Mouse (Mus musculus) ZHBTc4 (cell line): ENCODE measurements around the gene Sorbs2.

Experiments
- DNase-seq: peaks from one replicate; pipeline ENCODE4 v3.0.0-alpha.2; 2011; ENCODE audit warnings: low read depth, low spot score

Gene Sorbs2

DNA sequence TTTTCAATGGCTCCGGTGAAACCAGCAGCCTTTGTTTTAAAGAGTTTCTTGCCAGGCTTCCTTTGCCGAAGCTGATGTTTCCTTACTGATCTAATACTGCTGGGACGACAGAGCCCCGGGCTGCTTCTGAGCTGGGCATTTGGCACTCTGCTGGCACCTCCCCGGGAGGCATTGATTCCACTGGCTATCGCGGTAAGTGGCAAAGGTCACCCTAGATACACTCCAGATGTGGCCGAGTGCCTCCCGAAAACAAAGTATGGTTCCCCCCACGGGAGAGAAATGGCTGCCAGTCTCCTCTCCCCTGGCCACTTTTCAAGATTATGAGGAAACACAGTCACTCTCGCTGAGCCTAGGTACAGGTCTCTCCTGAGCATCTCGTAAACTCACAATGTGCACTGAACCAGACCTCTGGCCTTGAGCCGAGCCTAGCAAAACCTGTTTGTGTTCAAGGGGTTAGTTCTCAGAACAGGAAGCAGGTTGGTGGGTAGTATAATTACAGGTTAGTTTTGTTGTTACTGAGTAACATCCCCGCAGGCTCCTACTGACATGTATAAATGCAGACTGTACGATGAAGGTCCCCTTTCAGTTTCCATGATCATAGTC is 114.1 kb downstream of the Sorbs2 start:
- no peak for DNase-seq

DNA sequence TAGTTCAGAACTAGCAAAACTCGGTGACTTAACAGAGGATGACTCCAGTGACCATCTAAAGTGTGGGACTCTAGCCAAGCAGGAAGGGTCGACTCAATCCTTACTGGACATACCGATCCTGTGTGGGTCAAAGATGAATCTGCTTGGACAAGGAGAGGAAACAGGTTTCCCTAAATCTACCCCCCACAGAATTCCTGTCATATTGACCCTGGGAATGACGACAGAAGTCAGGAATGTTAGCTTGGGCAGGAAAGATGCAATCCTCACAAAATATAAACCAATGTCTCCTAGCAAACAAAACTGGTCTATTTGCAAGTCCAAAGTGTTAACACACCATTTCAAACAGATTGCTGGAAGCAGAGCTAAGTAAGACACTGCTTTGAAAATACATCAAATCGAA is 118.8 kb downstream of the Sorbs2 start:
- no peak for DNase-seq

DNA sequence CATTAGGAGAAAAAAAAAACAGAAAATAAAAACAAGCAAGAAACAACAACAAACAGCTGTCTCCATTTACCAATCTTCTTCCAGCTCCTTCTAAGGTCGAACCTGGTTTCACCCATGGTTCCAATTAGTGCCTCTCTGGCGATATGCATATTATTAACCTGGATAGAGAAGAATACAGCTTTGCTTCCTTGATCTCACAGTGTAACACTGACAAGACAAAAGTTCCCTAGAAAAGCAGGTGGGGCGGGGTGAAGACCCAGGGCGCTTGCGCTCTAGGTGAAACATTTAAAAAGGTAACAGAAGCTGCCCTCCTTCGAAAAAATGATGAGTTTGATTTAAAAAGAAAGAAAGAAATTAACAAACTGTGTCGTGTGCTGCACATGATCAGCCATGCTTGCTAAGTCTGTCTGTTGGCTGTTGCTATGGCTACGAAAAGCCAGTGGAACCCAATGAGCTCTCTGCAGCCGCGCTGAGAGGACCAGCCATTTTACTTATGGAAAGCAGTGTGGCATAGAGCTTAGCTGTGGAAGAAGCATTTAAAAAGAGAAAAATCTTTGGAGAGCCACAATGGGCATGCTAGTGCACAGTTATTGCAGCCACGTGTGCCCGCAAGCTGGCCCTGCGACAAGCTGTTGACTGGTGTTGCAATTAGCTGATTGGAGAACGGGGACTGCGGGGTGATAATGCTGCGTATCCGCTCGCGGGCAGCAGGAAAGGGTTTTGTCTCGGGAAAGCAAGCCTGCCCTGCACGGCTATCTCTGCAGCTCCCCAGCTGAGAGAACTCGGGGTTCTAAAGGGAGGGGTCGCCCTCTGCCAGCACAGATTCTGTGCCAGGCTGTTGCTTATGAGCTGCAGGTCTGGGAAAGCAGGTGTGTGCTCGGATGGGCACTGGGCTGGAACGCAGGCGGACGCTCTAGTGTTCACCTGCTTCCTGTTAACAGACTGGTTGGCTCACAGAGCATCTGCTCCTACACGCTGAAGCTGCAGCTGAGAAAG is 120.0 kb downstream of the Sorbs2 start:
- DNase-seq = peak; percentile 84

DNA sequence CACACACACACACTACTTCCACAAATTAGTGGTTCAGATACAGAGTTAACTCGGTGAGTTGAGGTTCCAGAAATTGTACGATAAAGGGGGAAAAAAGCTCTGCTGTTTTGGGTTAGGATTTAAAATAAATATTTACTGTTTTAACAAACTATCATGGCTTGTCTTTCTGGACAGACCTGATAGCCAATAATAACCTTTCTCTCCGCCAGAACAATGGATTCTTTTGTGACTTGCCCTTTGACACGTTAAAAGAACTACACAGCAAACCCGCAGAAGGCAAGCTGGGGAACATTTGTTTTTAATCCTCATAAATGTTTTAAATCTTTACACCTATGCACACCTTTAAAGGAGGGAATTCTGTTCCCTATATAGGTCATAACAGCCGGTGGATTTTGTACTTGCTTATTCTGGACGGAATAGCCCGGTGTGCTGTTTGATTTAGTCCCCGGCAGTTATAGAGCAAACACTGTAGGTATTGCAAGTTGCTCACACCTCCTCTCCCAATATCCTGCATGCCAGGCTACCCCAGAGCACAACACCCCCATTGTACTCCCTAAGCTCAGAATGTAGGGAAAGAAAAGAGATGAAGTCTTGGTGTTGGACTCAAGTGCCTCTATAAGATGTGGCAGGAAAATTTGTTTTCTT is 121.0 kb downstream of the Sorbs2 start:
- DNase-seq = no peak

DNA sequence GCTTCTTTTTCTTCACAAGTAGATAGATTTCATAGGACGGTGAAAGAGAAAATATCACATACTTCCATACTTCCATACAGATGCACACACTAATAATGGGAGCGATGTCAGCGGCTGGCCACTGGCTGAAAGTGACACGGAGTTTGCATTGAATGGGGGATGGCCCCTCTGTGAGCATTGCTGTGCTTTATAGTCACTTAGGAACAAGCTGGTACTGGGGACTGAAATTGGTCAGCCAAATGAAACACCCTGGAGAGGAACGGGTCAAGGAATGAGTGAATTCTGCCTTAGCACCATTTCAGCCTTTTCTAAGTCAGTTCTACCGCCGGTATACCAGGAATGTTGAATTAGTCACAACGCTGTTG is 121.5 kb downstream of the Sorbs2 start:
- DNase-seq = no peak

DNA sequence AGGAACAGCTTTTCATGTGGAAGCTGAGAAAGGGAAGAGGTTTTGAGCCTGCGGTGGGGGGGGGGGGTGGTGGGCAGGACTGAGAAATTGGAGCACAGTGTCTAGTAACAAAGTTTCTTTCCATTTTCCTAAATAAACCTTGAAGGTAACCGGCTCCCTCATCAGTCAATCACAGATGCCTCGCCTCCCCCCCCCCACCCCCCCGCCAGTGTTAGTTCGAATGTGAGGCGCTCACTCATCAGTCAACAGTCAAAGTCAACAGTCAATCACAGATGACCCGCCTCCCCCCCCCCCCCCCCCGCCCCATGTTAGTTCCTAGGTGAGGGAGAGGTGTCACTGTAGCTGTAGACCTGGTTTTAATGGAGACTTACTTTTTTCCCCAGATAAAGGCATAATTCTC is 123.4 kb downstream of the Sorbs2 start:
- no peak for DNase-seq

DNA sequence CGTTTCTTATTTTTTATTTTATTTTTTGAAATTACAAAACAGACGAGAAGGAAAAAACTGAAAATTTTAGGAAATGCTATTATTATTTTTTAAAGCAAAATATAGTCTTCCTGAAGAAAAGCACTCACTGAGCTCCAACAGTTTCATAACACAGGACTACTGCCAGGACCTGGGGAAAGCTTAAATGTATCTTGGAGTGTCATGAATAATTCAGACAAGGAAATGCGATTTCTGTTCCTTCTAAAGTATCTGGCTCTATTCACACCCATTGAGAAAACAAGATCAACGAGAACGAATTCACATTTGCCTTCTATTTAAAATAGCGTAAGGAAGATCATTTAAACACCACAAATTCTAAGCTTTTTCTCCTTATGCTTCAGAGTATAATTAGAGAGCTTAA is 127.6 kb downstream of the Sorbs2 start:
- no peak for DNase-seq

DNA sequence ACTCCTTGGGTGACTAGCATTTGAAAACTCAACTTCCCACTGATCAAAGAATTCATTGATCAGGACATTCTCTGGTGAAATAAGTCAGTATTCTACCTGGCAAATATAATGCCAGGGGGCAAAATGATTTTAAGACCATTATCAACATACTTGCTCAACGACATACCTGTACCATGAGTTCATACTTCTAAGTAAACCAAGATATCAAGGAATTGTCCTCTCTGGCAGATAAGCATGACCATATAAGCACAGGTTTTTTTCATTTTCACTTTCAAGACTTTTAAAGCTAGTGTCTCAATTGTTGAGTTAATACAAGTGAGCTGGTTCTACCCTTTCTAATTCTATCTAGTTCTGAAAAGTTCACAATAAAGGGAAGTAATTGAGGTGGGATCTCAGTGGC is 130.2 kb downstream of the Sorbs2 start:
- DNase-seq = no peak

DNA sequence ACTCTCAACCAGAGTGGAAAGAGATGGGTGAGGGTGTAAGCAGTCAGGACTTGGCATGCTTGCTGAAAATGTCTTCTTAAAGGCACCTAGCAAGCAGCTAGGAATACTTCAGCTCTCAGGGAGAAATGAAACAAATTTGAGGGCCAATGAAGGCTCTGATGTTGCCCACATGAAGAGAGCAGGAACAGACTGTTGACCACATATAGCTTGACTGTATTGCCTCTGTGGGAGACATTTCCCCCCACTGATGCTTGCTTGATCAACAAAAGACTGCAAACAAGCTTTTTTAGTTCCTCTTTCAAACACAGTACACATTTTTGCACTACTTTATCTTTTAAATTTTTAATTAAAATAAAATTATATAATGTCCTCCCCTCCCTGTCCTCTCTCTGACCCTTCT is 131.9 kb downstream of the Sorbs2 start:
- no peak for DNase-seq

DNA sequence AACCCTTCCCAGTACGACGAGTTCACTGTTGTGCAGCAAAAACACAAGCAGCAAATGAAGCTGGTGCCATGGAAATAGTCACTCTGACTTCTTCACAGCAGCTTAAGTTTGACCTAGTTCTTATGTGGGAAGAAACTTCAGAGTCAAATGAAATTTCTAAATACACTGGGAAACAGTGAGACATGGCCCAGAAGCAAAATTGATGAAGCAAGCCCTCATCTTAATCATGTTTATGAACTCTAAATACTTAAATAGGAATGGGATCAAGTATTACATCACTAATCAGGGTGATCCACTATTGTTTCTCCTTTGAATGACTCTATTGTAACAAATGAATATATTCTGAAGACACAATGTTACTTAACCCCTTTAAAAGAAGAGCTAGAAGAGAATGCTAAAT is 137.1 kb downstream of the Sorbs2 start:
- no peak for DNase-seq

DNA sequence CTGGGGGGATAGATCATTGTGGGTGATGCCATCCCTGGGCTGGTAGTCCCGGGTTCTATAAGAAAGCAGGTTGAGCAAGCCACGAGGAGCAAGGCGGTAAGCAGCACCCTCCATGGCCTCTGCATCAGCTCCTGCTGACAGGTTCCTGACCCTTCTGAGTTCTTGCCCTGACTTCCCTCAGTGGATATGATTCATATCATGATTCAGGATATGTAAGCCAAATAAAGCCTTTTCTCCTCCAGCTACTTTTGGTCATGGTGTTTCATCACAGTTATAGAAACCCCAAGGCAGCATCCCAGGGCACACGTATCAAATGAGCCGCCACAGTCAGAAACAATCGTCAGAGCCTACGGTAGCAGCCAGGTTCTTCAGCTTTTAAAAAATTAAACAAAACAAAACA is 141.5 kb downstream of the Sorbs2 start:
- DNase-seq = no peak

DNA sequence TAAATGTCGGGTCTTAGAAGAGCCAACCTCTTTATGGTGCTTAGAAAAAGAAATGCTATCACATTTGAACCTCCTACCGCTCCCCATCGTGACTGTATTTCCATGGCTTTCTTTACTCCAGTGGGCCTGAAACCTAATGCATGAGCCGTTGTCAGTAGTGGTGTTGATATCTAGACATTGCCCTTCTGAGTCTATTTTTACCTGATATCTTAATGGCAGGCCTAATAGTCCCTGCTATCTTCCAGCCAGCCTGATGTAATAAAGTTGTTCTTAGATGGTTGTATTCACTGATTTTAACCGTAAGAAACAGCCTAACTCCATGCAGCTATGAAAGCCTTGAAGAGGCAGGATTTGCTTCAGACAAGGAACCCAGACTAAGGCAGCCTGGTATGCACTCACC is 142.4 kb downstream of the Sorbs2 start:
- no peak for DNase-seq

DNA sequence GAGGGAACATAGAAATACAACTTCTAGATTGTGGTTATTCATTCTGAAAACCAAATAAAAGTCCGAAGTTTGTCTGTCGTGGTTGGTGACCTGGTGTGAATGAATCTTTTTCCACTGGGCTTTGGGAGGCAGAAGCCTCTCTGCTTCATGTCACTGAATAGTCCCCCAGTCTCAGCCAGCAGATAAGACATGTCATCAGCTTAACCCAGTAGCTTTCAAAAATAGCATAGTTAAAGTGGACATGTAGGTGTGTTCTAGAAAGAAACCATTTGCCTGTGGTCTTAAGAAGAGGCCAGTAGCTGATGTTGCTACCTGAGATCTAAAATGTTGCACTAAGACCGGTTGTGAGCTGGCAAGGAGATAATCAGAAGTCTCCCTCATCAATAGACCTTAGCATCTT is 150.4 kb downstream of the Sorbs2 start:
- DNase-seq = no peak

DNA sequence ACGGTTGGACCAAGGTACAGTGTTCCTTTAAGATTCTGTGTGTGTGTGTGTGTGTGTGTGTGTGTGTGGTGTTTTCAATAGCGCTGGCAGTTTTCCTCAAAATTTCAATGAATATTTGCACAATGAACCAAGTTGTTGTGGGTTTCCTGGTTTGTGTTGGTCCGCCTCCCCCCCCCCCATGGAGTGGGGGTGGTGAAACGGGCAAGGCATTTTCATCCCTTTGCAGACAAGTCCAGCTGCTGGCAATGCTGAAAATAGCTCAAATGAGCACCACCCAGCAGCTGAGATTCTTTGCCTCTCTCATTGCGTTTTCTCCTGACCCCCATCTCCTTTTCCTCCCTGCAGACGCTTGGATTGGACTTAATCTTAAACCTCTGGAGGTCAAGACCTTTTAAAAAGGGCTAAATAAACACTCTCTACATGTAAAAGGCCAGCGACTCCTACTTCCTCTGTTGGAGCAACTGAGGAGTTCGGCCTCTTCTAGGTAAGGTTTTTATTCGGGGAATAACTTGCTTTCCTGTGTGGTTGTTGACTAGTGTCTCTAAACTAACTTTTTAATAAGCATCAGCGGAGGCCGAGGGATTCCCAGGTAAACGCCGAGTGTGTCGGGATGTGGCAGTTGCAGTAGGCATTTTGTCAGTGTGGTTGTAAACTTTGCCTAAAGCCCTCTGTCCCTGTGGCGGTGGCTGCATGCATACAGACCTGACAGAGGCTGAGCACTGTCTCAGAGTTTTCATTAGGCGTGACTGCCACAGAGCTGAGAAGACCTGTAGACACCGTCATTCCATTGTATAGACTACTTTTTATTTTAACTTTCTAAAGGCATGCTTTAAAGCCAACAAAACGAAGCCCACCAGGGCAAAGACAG is 151.1 kb downstream of the Sorbs2 start:
- DNase-seq = no peak

DNA sequence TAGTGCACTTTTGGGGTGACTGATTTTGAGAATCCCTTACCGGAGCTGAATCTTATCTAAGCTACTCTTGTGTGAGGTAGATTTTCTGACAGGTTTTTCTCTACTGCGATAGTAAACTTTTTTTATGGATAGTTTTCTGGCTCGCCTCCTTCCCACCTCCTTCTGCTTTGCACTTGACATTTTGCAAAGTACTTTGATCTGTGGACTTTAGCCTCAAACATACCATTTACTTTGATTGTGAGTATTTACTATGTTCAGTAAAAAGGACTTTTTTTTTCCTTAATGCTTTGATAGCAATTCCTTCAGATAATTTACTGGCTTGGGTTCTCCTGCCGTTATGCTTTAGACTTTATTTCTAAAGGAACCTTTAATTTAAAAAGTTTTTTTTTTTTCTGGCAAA is 151.9 kb downstream of the Sorbs2 start:
- DNase-seq = no peak

DNA sequence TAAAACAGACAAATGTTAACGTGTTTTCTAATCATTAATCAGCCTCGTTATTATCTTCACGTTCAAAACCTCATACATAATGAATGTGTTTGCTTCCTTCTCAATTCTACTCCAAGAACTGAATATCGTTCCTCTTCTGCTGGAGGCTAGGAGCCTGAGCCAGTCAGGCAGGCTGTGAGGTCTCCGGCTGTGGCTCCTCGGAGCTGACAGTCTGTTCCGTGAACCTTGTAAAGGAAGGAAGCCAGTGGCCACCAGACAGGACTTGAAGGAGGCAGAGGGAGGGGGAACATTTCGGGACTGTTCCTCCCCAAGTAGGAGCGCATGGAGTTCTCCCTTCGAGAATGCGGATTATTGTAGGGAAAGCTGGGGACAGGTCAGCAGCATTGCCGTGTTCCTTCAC is 153.0 kb downstream of the Sorbs2 start:
- DNase-seq = no peak

DNA sequence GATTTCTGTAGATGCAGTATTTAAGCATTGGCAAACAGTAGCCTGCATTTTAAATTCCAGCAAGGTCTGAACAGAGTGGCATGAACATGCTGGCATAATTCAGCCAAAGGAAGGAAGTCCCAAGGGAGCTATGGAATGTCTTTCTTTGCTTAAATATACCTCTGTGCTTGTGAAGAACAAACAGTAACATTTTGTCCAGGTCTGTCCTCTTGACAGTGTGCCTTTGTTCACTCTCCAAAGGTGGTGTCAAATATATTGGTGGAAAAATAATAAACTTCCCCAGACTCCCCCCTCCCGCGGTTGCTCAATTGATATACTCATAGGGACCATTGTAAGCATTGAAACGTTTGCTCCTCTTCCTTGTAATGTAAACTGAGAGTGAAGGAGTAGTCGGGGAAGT is 154.0 kb downstream of the Sorbs2 start:
- DNase-seq = no peak

DNA sequence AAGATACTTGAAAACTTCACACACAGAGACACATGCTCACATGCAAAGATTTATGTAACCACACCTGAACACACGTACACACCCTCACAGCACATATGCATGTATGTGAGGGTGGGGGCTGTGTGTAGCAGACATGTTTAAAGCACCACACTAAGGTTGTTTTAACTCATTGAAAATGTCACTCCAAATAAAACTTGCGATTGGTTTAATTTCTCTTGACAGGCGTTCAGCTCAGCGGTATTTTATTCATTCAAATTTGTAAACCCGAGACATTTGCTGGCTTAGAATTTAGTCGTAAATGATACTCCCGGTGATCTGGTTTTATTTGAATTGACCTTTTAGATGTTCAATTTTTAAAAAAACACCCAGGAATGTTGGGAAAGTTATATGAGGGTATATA is 158.6 kb downstream of the Sorbs2 start:
- no peak for DNase-seq

DNA sequence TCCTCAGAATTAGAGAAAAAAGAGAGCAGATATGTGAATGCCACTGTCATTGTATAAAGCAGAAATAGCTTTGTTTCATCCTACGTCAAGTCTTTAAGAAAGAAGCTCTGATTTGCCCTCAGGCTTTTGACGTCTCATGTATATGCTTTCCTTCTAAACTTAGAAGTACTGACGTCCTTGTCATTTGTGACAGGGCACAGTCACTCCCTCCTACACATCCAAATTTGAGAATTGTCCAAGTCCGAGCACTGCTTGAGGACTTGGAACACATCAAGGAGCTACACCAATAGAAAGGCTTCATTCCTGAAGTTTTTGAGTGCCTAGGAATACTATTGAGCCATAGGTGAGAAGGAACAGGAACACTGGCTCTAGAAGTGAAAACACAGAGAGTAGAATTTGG is 165.6 kb downstream of the Sorbs2 start:
- DNase-seq = no peak

DNA sequence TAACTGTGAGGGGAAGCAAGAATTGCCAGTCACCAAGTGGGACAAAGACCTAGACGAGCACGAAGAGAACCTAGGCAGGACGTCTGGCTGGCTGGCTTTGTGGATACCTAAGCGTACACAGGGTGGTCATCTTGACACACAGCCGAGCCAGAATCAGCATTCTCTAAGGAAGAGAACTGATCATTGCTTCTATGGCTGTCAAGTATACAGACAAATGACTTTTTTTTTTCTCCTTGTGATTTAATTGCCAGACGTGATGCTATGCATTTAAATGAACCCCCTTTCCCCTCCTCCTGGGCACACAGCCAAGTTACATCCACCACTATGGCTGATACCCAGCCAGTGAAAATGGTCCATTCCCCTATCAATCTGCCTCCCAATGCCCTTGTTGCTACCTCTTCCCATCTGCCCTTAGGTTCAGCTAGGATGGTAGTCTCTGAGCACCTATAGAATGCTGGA is 168.3 kb downstream of the Sorbs2 start:
- no peak for DNase-seq

DNA sequence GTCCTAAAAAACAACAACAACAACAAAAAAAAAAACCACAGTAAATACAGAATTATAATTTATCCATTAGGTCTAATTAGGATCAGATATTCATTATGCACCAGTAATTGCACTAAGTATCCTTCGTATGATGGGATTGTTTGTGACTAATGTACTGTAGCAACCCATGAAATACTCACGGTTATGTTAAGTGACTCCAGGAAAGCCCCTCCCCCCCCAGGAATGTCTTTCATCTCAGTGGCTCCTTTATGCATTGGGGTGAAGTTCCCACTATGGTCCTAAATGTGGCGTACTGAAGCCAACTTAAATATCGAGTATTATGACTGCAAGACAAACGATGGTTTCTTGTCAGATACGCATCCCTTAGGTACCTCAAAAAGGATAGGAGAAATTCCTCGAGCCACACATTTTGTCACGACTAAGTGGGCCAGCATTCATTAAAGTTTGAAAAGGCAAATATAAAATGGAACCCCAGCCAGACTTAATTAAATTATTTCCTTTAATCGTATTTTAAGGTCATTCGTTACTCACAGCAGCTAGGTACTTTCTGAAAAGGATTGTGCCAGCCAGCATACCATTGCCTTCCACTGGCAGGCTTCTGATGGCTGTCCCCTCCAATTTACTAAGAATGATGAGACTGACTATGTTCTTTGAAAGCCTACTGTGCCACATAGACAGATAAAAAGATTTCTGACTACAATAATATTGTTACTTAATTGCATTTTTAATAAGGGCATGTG is 169.7 kb downstream of the Sorbs2 start:
- DNase-seq = no peak
